Mouse (Mus musculus): ENCODE measurements around the gene Fam71f2.
A peak's percentile ranks its signal among the peaks of the same experiment; 100 is the strongest.

DNA sequence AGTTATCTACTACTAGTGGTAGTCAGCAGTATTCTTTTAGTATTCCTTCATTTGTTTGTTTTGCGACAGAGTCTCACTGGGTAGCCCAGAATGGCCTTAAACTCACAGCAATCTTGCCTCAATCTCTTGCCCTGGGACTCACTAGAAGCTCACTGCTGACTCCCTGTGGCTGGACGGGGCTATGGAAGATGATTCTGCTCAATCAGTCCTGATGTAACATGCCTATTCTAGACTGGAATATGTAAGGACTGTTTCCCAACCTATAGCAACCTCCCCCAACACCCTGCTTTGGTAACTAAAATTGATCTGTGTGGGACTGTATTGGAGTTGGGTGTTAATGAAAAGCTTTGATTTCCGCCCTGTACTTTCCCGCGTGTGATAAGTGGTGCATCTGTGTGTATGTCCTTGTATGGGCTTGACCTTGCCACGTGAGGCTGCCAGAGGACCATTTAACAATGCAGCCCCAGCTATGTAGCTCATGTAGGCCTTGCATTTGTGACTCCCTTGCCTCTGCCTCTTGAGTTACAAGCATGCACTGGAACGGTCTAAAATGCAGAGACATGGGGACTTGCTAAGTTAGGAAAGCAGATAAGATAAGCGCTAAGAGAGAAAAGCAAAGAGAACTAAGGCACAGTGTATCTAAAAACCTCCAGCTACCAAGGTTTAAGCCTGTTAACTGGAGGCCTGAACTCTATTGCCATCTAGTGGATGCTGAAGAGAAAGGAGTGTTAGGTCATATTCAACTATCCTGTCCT is 703 bp upstream of the Fam71f2 start:
- peak; percentile 83 for TF ChIP-seq CTCF (IDR thresholded peaks at IDR 0.05; ENCODE audit: low read depth)
- TF ChIP-seq EP300 (IDR thresholded peaks at IDR 0.05; ENCODE audit: low read depth): no peak
